Mouse (Mus musculus): ENCODE measurements around the gene Dnal4.

DNA sequence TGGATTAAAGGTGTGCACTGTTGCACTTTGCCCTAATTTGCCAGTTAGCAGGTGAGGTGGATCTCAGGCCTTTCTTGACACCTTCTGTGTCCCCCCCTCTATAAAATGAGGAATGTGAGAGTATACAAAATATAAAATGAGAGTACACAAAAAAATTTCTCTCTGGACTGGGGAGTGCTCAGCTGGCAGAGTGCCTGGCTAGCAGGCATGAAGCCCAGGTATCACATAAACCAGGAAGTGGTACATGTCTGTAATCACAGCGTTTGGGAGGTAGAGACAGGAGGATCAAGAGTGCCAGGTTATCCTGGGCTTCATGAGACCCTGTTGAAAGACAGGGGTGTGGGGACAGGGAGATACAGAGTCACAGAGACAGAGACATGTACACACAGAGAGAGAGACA, 29.4 kb upstream of the Dnal4 start:
- no peak for TF ChIP-seq CTCF (IDR thresholded peaks at IDR 0.05; ENCODE audit: control insufficient read depth, insufficient read depth, insufficient read length)
- no peak for TF ChIP-seq CEBPB (IDR thresholded peaks at IDR 0.05; ENCODE audit: low read depth)
- TF ChIP-seq MAX (IDR thresholded peaks at IDR 0.05), result no peak
- TF ChIP-seq FOSL1 (IDR thresholded peaks at IDR 0.05; ENCODE audit: insufficient read depth, low read length, poor library complexity, severe bottlenecking), result no peak
- no peak for TF ChIP-seq MYOG (IDR thresholded peaks at IDR 0.05; ENCODE audit: control insufficient read depth, extremely low read depth, insufficient read length)
- TF ChIP-seq MYOD1 (IDR thresholded peaks at IDR 0.05; ENCODE audit: control insufficient read depth, insufficient read length, low read depth), result no peak
- TF ChIP-seq USF1 (IDR thresholded peaks at IDR 0.05; ENCODE audit: low read depth), result no peak

All from C2C12 (cell line).